Mouse (Mus musculus) thymus, postnatal 10 days (tissue): Measurements from ENCODE around the gene Cpne7.

Experiments
- DNase-seq, 2 experiments: peaks; one replicate each; pipeline ENCODE4 v3.0.0; 2021; ENCODE audit warnings: low spot score in 2 of 2

Cpne7 gene

GRCm38 (mm10) chr8:123114644-123115043 lies 2.5 kb upstream of the Cpne7 start:
- DNase-seq: no peak

GRCm38 (mm10) chr8:123117744-123118143 lies 570 bp downstream of the Cpne7 start:
- DNase-seq: no peak

GRCm38 (mm10) chr8:123122059-123122458 lies 4.9 kb downstream of the Cpne7 start:
- no peak for DNase-seq

GRCm38 (mm10) chr8:123122670-123123069 lies 5.5 kb downstream of the Cpne7 start:
- DNase-seq: no peak

- DNase-seq: no peak
These were observed 9.1 kb downstream of the Cpne7 start for GRCm38 (mm10) chr8:123126193-123126816.

GRCm38 (mm10) chr8:123131041-123131440 lies 13.9 kb downstream of the Cpne7 start:
- DNase-seq: no peak

GRCm38 (mm10) chr8:123132953-123133352 lies 15.8 kb downstream of the Cpne7 start:
- DNase-seq: no peak

- no peak for DNase-seq
These were observed 17.1 kb downstream of the Cpne7 start for GRCm38 (mm10) chr8:123134149-123134713.

- no peak for DNase-seq
These were observed 18.2 kb downstream of the Cpne7 start for GRCm38 (mm10) chr8:123135406-123135805.

GRCm38 (mm10) chr8:123135806-123136205 lies 18.6 kb downstream of the Cpne7 start:
- no peak for DNase-seq

GRCm38 (mm10) chr8:123136287-123136686 lies 19.1 kb downstream of the Cpne7 start:
- DNase-seq: no peak

GRCm38 (mm10) chr8:123137645-123138077 lies 20.5 kb downstream of the Cpne7 start:
- DNase-seq: no peak

GRCm38 (mm10) chr8:123138741-123139140 lies 21.6 kb downstream of the Cpne7 start:
- DNase-seq: no peak

- no peak for DNase-seq
These were observed 24.7 kb downstream of the Cpne7 start for GRCm38 (mm10) chr8:123141741-123142462.

- DNase-seq: no peak
These were observed 28.1 kb downstream of the Cpne7 start for GRCm38 (mm10) chr8:123145279-123145678.

- no peak for DNase-seq
These were observed 29.2 kb downstream of the Cpne7 start for GRCm38 (mm10) chr8:123146390-123146789.

GRCm38 (mm10) chr8:123150737-123151171 lies 33.6 kb downstream of the Cpne7 start:
- DNase-seq: no peak

- DNase-seq: no peak
These were observed 38.0 kb downstream of the Cpne7 start for GRCm38 (mm10) chr8:123155177-123155576.

- DNase-seq: no peak
These were observed 39.0 kb downstream of the Cpne7 start for GRCm38 (mm10) chr8:123156070-123156773.

- no peak for DNase-seq
These were observed 40.8 kb downstream of the Cpne7 start, which contains the start of gene Sult5a1 for GRCm38 (mm10) chr8:123157888-123158465. Sult5a1 (minus strand) TSS chr8:123158315.

GRCm38 (mm10) chr8:123181391-123181790 lies 64.2 kb downstream of the Cpne7 start:
- DNase-seq: no peak
